Mouse (Mus musculus) hindbrain, embryonic 10.5 days (tissue): ENCODE measurements at regions not wholly inside any gene's neighbourhood (a gene's known extent, or its start where the extent isn't known, plus 50 kb on each side); places are given as distances from the start of the nearest gene placed in this dataset.

ENCODE experiments used
- DNase-seq: peaks from one replicate; pipeline ENCODE4 v3.0.0-alpha.2; 2017; ENCODE audit warnings: low spot score
- H3K27ac ChIP-seq: fragments of 300-500 bp; sonication (generic); 2 replicates; pipeline ENCODE4 v1.5.1; 2016; ENCODE audit warnings: mild to moderate bottlenecking, moderate library complexity
- H3K27me3 ChIP-seq: fragments of 300-500 bp; sonication (generic); 2 replicates; pipeline ENCODE4 v1.6.1; 2016; ENCODE audit warnings: mild to moderate bottlenecking; ENCODE audit not compliant: poor library complexity, insufficient read depth, severe bottlenecking
- H3K36me3 ChIP-seq: fragments of 300-500 bp; sonication (generic); 2 replicates; pipeline ENCODE4 v1.6.1; 2016; ENCODE audit warnings: mild to moderate bottlenecking, moderate library complexity
- H3K4me1 ChIP-seq: fragments of 300-500 bp; sonication (generic); replicated peaks from 2 replicates; pipeline ENCODE4 v1.6.1; 2016; ENCODE audit warnings: mild to moderate bottlenecking
- H3K4me3 ChIP-seq: fragments of 300-500 bp; sonication (generic); 2 replicates; pipeline ENCODE4 v1.5.1; 2016; ENCODE audit warnings: mild to moderate bottlenecking, moderate library complexity
- H3K9me3 ChIP-seq: fragments of 300-500 bp; sonication (generic); 2 replicates; pipeline ENCODE4 v1.6.1; 2016; ENCODE audit warnings: mild to moderate bottlenecking, moderate library complexity
- WGBS: fragments of 180-500 bp; shearing (Covaris S2); methylation state at CpG from one replicate; pipeline ENCODE4 v1.1.7; 2016; 5-methylcytosine and 5-hydroxymethylcytosine counted together

DNA sequence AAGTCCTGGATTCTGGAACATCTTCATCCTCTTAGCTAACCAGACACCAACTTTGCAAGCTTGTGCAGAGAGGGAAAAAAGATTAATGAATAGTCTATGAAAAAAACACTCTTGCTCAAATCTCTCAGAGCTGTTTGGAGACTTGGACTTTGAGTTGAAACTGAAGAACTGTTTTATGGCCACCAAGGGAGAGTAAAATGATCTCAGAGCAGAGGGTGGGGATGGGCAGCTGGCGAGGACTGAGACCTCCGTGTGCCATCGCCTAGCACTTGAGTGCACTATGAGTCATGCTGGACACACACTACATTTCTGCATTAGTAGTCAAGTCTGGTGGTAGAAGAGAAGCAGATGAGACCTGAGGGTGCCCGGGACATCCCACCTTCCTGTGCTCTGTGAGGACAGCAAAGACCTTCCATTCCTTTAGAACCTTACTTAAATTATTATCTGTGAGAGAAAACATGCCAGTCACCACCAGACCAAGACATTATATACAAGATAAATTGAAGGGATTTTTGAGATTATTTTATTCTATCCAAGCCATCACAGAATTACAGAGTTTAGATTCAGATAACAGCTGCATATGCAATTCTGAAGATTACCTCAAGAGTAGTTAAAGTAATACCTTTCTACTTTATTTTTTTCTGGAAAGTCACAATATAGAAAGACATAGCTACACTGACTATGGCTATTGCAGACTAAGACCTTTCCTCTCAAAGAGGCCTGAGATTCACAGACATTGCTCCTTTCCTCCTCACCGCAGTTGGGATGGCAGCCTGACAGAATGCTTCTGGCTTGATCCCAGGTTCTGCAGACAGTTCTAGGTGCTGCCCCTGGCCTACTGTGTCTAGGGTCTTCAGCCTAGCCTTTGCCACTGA is 125.0 kb upstream of the Speer4f2 start:
- DNase-seq = no peak
- WGBS = 87% methylated on average over 5 of the region's 5 CpGs
- Histone ChIP-seq H3K4me1 (no peaks in the 10 kb centered on the region), H3K27ac (no peak overlapping the region), H3K9me3 (no peaks in the 10 kb centered on the region), H3K36me3 (no peaks in the 10 kb centered on the region), H3K4me3 (no peak overlapping the region), H3K27me3 (no peaks in the 10 kb centered on the region)

DNA sequence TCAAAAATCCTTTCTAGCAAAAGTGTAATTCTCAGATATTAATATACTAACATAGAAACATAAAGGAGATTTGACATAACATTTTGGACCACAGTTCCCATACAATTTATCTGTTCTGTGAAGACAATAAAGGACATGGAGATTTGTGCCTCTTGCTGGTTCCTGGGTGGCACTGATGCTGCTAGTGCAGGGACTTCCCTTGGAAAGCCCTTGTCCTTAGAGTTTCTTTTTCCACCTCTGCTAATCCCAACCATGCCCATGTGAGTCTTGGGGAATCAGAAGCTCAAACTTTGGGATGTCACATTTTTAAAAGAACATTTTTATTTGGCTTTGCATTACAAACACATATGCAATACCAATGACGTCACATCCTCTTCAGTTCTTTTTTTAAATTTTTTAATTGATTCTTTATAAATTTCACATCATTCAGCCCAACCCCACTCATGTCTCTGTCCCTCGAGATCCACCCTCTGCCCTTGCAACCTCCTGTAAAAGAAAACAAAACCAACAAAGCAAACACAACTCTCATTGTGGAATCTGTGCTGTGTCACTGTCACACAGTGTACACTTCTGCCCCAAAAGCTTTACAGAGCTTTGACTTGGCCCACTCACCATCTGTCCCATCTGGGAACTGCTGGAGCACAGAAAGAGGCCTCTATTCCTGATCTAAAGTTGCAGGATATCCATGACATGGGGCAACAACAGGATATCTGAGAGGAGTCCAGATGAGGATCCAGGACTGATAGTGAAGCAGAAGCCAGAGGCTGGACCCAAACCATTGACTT is 112.2 kb upstream of the Speer4f2 start:
- H3K27me3 ChIP-seq = no peaks in the 10 kb centered on the region
- H3K36me3 ChIP-seq = no peaks in the 10 kb centered on the region
- no peak overlapping the region for H3K27ac ChIP-seq
- H3K4me3 ChIP-seq = no peak overlapping the region
- WGBS = 71% methylated on average over 2 of the region's 2 CpGs
- no peak for DNase-seq
- H3K9me3 ChIP-seq = no peaks in the 10 kb centered on the region
- H3K4me1 ChIP-seq = no peaks in the 10 kb centered on the region

DNA sequence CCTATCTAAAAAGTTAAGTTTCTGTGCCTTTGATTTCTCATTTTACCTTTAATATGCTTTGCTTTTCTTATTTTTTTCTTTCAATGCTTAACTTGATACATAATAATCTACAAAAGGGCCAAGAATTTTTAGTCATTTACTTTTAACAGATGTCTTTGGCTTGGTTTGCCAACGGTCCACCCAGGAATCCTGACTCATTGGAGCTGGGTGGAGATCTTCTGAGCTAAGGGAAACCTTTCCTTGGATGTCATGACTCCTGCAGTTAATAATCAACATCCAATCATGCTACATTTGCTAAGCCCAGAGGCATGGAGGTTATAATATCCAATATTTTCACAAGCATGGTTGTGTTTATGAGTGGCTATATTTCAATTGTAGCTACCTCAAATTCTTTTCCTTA is 110.9 kb upstream of the Speer4f2 start:
- Histone ChIP-seq H3K27me3 (no peaks in the 10 kb centered on the region), H3K4me1 (no peaks in the 10 kb centered on the region), H3K36me3 (no peaks in the 10 kb centered on the region), H3K27ac (no peak overlapping the region), H3K4me3 (no peak overlapping the region), H3K9me3 (no peaks in the 10 kb centered on the region)
- 83% methylated on average over 1 of the region's 1 CpGs for WGBS
- no peak for DNase-seq

DNA sequence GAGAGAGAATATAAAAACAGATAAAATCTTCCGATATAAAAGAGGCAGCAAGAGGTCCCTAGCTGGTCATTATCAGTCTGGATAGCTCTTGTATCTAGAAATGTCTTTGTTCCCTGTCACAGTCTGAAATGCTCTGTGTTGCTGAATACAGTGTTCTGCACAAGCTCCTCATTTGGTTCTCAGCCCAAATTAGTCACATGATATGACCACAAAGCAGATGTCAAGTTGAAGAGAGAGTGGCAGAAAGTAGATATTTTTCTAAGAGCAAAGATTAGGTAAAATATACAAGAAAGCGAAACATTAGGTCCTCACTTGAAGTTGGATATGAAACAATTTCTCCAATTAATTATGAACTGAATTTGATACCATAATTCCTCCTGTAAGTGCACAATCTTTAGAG is 101.8 kb upstream of the Speer4f2 start:
- no peaks in the 10 kb centered on the region for H3K4me1 ChIP-seq
- 0 out of 2 replicates have a peak, but pooled peaks cover 2% of the 10 kb centered on the region for H3K9me3 ChIP-seq
- WGBS = 92% methylated on average over 2 of the region's 2 CpGs
- no peaks in the 10 kb centered on the region for H3K27me3 ChIP-seq
- no peak for DNase-seq
- H3K27ac ChIP-seq = no peak overlapping the region
- H3K4me3 ChIP-seq = no peak overlapping the region
- no peaks in the 10 kb centered on the region for H3K36me3 ChIP-seq

DNA sequence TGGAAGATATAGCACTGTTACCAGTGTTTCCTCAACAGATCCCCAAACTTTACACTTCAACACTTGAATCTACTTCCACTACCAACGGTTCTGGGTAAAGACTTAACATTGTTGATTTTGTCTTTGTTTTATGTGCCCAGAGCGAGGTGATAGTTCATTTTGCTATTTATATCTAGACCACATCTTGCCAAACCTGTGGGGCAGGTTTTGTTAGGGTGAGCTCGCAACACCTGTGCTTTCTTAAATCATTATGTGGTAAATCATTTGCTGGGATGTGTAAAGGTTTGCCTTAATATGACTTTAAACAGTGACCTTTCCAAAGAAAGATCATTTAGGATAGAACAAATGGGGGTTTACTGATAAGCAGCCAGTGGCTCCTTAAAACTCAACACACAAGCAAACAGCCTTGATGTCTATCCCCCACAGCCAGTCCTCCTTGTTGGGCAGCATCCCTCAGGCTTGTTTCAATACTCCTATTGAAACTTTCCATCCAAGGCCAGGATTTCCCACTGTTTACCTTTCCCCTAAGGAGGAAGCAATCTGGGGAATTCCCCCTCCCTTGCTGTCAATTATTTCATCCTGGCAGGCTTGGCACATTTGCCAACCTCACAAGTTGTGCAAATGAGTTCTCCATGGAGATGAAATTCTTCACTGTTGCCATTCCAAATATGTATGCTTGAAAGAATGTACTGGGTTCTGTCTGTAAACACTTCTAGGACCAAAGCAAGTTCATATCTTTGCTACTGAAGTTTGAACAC is 101.1 kb upstream of the Speer4f2 start:
- Histone ChIP-seq H3K4me3 (no peak overlapping the region), H3K27ac (no peak overlapping the region), H3K27me3 (no peaks in the 10 kb centered on the region), H3K9me3 (0 out of 2 replicates have a peak, but pooled peaks cover 2% of the 10 kb centered on the region), H3K4me1 (no peaks in the 10 kb centered on the region), H3K36me3 (no peaks in the 10 kb centered on the region)
- DNase-seq = no peak
- 87% methylated on average over 3 of the region's 3 CpGs for WGBS

DNA sequence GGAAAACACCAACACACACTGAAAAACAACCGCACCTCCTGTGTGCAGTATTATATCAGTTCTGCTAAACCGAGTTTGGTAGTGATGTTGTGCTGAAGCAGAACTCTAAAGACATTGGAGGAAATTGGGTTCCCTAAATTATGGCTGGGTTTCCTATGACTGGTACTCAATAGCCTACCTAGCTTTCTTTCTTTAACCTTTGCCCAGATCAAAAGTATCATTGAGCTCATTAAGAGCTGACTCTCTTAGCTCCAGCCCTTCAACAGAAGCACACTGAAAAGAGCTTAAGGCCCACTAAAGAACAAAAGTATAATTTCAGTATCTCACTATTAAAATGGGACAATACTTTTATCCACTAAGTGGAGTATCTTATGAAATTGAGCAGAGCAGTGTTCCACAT is 97.6 kb upstream of the Speer4f2 start:
- Histone ChIP-seq H3K36me3 (no peaks in the 10 kb centered on the region), H3K27me3 (no peaks in the 10 kb centered on the region), H3K9me3 (no peaks in the 10 kb centered on the region), H3K4me3 (no peak overlapping the region), H3K27ac (no peak overlapping the region), H3K4me1 (no peaks in the 10 kb centered on the region)
- DNase-seq = no peak
- 94% methylated on average over 2 of the region's 2 CpGs for WGBS

DNA sequence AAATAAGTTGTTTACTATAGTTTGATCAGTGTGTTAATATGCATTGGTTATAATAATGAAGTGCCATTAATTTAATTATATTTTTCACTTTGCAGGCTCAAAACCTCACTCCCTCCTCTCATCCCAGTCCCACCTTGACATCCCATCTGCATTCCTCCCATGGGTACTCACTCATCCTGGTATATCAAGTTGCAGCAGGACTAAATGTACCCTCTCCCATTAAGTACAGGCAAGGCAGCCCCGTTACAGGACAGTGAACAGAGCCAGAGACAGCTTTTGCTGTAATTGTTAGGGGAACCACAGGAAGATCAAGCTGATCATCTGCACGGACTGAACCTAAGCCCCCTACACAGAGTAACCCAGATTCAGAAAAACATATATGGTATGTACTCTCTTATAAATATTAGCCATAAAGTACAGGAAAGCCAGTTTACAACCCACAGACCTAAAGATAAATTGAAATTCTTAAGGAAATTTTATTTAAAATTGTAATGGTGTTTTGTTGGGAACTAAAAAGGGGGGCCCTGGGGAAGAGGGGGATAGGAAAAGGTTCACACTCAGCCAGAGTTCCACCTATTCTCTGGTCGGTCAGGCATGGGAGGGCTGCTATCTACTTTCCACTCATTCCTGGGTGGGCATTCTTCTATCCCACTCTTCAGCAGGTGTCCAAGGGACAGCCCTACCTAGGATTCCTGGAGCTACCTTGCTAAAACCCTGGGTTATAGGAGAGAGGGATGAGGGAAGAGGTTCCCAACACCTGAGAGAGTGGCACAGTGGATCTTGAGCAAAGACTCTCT is 96.0 kb upstream of the Speer4f2 start:
- no peaks in the 10 kb centered on the region for H3K36me3 ChIP-seq
- no peak for DNase-seq
- no peak overlapping the region for H3K4me3 ChIP-seq
- no peak overlapping the region for H3K27ac ChIP-seq
- no peaks in the 10 kb centered on the region for H3K4me1 ChIP-seq
- no peaks in the 10 kb centered on the region for H3K9me3 ChIP-seq
- WGBS = 79% methylated on average over 3 of the region's 3 CpGs
- no peaks in the 10 kb centered on the region for H3K27me3 ChIP-seq

DNA sequence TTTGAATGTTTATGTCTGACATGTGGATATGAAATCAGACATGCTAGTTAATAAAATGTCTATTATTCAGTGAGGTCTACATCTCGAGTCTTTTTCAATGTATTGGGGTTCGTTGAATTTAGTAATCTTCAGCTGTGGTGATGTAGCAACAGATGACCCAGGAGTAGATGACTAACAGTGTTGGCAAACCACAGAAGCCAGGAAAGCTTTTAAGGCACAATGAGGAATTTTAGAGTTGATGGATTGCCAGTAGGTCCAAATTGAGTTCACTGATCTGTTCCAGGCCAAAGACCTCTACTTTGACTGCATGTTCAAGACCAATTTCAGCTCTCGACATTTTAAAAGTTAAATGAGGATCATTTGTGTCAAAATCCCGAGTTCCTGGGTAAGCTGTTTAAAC is 92.8 kb upstream of the Speer4f2 start:
- H3K27ac ChIP-seq = no peak overlapping the region
- no peaks in the 10 kb centered on the region for H3K36me3 ChIP-seq
- H3K27me3 ChIP-seq = no peaks in the 10 kb centered on the region
- no peak for DNase-seq
- no peaks in the 10 kb centered on the region for H3K4me1 ChIP-seq
- H3K9me3 ChIP-seq = no peaks in the 10 kb centered on the region
- H3K4me3 ChIP-seq = no peak overlapping the region
- 88% methylated on average over 4 of the region's 4 CpGs for WGBS

DNA sequence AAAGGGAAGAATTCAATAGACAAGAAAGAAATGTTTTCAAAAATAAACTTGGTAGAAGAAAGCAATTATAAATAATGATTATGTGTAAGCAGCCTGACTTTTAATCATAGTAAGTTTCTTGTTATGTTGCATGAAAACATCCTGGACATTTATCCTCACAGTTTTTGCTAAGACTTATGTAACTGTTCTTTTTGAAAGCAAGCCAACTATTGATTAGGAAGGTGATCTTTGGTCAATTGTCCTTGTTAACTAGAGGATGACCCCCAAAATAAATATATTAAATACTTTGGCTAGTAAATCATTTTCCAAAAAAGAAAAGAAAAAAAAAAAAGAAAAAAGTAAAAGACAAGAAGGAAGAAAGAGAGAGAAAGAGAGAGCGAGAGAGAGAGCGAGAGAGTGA is 92.0 kb upstream of the Speer4f2 start:
- no peaks in the 10 kb centered on the region for H3K4me1 ChIP-seq
- H3K27me3 ChIP-seq = no peaks in the 10 kb centered on the region
- no peak overlapping the region for H3K27ac ChIP-seq
- no peak for DNase-seq
- 100% methylated on average over 2 of the region's 2 CpGs for WGBS
- H3K4me3 ChIP-seq = no peak overlapping the region
- H3K36me3 ChIP-seq = no peaks in the 10 kb centered on the region
- H3K9me3 ChIP-seq = no peaks in the 10 kb centered on the region

DNA sequence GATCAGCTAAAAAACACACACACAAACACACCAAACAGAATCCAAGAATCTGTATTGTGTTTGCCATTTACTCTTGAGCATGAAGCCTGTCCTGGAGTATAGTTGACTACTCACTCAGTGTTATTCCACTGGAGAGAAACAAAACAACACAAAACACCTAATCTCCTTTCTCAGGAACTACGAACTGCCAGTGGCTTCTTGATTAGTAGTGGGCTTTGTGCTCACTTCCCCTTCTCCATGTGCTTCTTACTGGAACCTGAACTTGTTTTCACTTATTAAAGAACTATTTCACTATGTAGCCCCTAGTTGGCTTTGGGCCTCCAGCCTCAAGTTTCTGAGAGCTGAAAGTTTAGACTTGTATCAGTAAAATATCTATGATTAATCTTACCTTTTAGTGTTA is 84.0 kb upstream of the Speer4f2 start:
- Histone ChIP-seq H3K4me3 (no peak overlapping the region), H3K27ac (no peak overlapping the region), H3K9me3 (no peaks in the 10 kb centered on the region), H3K36me3 (no peaks in the 10 kb centered on the region), H3K4me1 (peaks cover 7% of the 10 kb centered on the region; the same call in 1 of the 2 replicates), H3K27me3 (no peaks in the 10 kb centered on the region)
- no peak for DNase-seq
- 79% methylated on average over 1 of the region's 1 CpGs for WGBS

DNA sequence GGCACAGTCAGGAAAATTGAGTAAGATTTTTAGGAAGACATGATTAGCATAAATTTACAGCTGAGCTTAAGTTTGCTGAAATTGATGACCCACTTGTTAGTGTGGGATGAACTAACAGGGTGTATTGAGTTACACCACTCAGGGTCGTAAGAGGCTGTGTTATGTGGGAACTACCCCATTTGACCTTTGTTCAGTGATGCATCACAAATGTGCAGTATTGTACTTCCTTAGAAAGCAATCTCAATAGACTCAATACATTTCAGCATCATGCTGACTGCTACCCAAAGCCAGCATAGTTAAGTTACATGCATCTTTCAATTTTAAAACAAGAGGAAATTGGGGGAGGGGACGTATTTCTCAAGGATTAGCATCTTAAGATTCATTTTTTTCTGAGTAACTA is 80.4 kb upstream of the Speer4f2 start:
- Histone ChIP-seq H3K27ac (no peak overlapping the region), H3K4me1 (peaks cover 12% of the 10 kb centered on the region; the same call in 1 of the 2 replicates), H3K4me3 (no peak overlapping the region), H3K27me3 (no peaks in the 10 kb centered on the region), H3K9me3 (no peaks in the 10 kb centered on the region), H3K36me3 (no peaks in the 10 kb centered on the region)
- 18% methylated on average over 2 of the region's 2 CpGs for WGBS
- no peak for DNase-seq

DNA sequence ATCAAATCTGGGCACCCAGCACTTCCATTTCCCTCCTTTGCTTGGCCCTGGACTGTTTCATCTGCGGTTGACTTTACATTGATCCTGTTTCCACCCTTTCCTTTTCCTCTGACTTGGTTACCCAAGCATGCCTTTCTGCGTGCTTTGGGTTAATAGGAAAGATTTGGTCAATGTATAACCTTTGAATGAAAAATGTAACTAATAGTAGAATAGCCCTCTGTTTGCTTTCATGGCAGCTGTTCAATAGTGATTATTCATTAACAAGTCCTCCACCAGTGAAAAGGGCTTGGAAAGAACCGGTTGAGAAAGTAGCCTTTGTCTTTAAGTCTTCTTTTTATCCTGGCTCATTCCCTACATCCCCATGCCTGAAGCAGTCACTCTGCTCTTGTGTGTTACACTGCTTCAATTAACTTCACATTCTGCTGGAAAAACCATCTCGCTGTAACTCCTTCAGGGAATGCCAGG is 76.4 kb upstream of the Speer4f2 start:
- Histone ChIP-seq H3K9me3 (no peaks in the 10 kb centered on the region), H3K27ac (no peak overlapping the region), H3K36me3 (no peaks in the 10 kb centered on the region), H3K27me3 (no peaks in the 10 kb centered on the region), H3K4me3 (no peak overlapping the region), H3K4me1 (peaks cover 12% of the 10 kb centered on the region; the same call in 1 of the 2 replicates)
- WGBS = 50% methylated on average over 4 of the region's 4 CpGs
- DNase-seq = no peak
